Mouse (Mus musculus) intestine, postnatal 0 days (tissue): Measurements from ENCODE around the gene Pde11a. TPM values are rescaled to one million over a fixed set of nuclear protein-coding genes. Genes with fewer than 3 reads are reported as not detected.

ENCODE experiments used
- ATAC-seq: fragments of 200-750 bp; cut with Nextera tagmentation; 2 replicates; pipeline ENCODE4 v1.8.0; 2017; ENCODE audit warnings: mild to moderate bottlenecking, moderate TSS enrichment, moderate library complexity
- H3K27ac ChIP-seq: fragments of 300-500 bp; sonication (generic); 2 replicates; pipeline ENCODE4 v1.5.1; 2014; ENCODE audit warnings: mild to moderate bottlenecking, low read depth, low read length, moderate library complexity
- H3K27me3 ChIP-seq: fragments of 300-500 bp; sonication (generic); replicated peaks from 2 replicates; pipeline ENCODE4 v1.6.1; 2014; ENCODE audit warnings: low read length, mixed read lengths; ENCODE audit not compliant: control insufficient read depth, insufficient read depth
- H3K36me3 ChIP-seq: fragments of 300-500 bp; sonication (generic); 2 replicates; pipeline ENCODE4 v1.6.1; 2014; ENCODE audit warnings: mild to moderate bottlenecking, moderate library complexity; ENCODE audit not compliant: control insufficient read depth, insufficient read depth
- H3K4me1 ChIP-seq: fragments of 300-500 bp; sonication (generic); replicated peaks from 2 replicates; pipeline ENCODE4 v1.6.1; 2014; ENCODE audit warnings: antibody characterized with exemption, low read length, mixed read lengths; ENCODE audit not compliant: control insufficient read depth, insufficient read depth
- H3K4me2 ChIP-seq: fragments of 300-500 bp; sonication (generic); replicated peaks from 2 replicates; pipeline ENCODE4 v1.6.1; 2014; ENCODE audit warnings: low read depth, mild to moderate bottlenecking, moderate library complexity
- H3K4me3 ChIP-seq: fragments of 300-500 bp; sonication (generic); 2 replicates; pipeline ENCODE4 v1.5.1; 2014; ENCODE audit warnings: low read depth, low read length
- H3K9ac ChIP-seq: fragments of 300-500 bp; sonication (generic); 2 replicates; pipeline ENCODE4 v1.6.1; 2014; ENCODE audit warnings: mild to moderate bottlenecking, low read depth, low read length
- H3K9me3 ChIP-seq: fragments of 300-500 bp; sonication (generic); 2 replicates; pipeline ENCODE4 v1.6.1; 2016; ENCODE audit warnings: mixed run types; ENCODE audit not compliant: control insufficient read depth
- CTCF ChIP-seq: sonication (generic); IDR thresholded peaks from 2 replicates; pipeline ENCODE4 v1.5.1; 2016; ENCODE audit warnings: low read depth, mild to moderate bottlenecking, control low read depth, antibody characterized with exemption, moderate library complexity
- WGBS: fragments of 180-500 bp; shearing (Covaris S2); extraction: QIAGEN DNeasy Blood & Tissue Kit; methylation state at CpG from one replicate; pipeline ENCODE4 v1.1.7; 2014; 5-methylcytosine and 5-hydroxymethylcytosine counted together
- polyA plus RNA-seq: library from polyadenylated mRNA; unstranded; fragments of >200 nt; fragmentation: Nextera tagmentation; extraction: Ambion mirVana; gene quantifications from 2 replicates; pipeline ENCODE4 v1.2.1, GENCODE M21; 2015

Gene Pde11a
- polyA plus RNA-seq, 1 experiment from 2014 or later, result 0.17 TPM

DNA sequence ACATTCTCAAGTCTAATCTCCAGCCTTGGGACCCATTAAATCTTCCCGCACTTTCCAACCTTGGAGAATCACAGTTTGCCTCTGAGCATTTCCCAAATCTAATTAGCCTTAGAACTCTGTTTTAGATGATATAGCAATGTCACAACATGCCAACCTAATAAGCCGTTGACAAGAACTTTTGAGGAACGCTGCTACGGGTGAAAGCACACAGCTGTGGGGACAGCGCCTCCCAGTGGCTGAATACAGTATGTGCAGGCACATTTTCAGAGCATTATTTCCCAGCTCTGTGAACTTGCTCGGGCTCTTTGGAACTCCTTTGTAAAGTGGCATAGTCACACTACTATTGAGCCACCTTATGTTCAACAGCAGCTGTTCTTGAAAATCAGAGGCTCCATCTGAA, 223.8 kb downstream of the Pde11a start:
- H3K9ac ChIP-seq, result no peak overlapping the region
- TF ChIP-seq CTCF, result peak; percentile 93
- no peaks in the 10 kb centered on the region for H3K27me3 ChIP-seq
- 19% methylated on average over 6 of the region's 6 CpGs for WGBS
- H3K9me3 ChIP-seq, result no peaks in the 10 kb centered on the region
- H3K4me1 ChIP-seq, result no peaks in the 10 kb centered on the region
- H3K36me3 ChIP-seq, result no peaks in the 10 kb centered on the region
- no peak for ATAC-seq
- H3K4me3 ChIP-seq, result no peak overlapping the region
- H3K4me2 ChIP-seq, result no peak overlapping the region
- no peak overlapping the region for H3K27ac ChIP-seq

DNA sequence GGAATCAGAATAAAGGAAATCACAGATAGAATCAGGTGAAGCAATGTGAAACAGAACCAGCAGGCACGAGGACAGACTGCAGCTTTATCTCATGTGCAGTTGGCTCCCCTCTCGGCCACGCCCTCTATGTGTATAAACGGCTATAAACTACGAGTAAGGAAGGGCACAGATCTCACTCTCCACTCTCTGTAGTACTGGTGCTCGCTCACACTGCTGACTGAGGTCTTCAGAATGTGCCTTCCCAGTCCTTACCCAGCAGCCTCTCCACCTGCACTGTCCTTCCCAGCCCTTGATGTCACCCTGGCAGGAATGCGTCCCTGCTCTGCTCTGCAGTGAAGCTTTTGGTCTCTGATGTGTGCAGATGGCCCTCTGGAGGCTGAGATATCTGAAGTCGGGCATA, 228.9 kb downstream of the Pde11a start:
- Histone ChIP-seq H3K27me3 (no peaks in the 10 kb centered on the region), H3K36me3 (no peaks in the 10 kb centered on the region), H3K4me1 (no peaks in the 10 kb centered on the region), H3K4me2 (peak overlapping the region; percentile 54), H3K4me3 (no peak overlapping the region), H3K9ac (no peak overlapping the region), H3K27ac (no peak overlapping the region), H3K9me3 (no peaks in the 10 kb centered on the region)
- 9% methylated on average over 8 of the region's 8 CpGs for WGBS
- ATAC-seq, result peak; percentile 79
- TF ChIP-seq CTCF, result no peak

DNA sequence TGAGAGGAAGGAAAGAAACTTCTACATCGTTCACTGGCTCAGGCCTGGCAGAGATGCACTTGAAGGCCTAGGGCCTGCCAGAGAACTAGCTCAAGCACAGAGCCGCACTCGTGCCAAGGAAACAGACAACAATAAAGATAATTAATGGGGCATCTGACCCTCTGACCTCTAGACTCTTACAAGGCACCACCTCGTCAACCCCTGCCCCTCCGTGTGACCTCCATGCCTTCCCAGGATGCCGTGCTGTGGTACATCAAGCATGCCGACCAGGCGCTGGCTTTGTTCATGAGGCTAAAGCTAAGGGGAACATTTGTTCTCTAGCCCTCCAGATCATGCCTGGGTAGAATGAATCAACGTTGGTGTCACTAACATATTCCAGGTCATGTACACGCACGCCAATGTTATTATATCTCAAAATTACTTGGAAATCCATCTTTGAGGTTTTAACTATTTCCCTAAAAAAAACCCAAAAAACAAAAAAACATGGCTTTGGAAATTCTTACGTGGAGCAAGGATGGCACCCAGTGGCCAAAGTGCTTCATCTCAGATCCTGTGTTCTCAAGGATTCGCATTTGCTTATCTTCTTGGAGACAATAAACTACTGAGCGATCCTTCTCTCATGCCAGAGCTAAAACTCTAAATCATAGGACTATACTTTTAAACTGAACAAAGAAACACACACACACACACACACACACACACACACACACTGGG, 236.5 kb downstream of the Pde11a start:
- no peak overlapping the region for H3K27ac ChIP-seq
- 46% methylated on average over 14 of the region's 14 CpGs for WGBS

DNA sequence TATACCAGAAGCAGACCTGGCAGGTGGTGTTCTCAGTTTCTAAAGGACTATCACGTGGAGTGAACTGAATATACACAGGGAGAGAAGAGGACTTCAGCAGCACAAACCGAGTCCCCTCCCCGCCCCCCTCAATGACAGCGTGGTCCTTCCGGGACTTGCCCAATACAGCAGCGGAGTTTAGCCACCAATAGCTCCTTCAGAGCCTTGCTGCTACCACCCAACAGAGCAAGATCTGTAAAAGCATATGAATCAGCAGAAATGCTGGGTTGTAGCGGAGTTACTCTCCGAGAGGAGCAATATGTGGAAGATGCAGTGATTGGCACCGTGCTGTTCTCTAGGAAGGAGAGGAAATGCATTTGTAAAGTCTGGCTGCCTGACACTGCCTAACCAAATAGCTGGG, 238.0 kb downstream of the Pde11a start:
- Histone ChIP-seq H3K9ac (no peak overlapping the region), H3K36me3 (no peaks in the 10 kb centered on the region), H3K4me2 (no peak overlapping the region), H3K27ac (no peak overlapping the region), H3K27me3 (no peaks in the 10 kb centered on the region), H3K4me1 (no peaks in the 10 kb centered on the region), H3K9me3 (no peaks in the 10 kb centered on the region), H3K4me3 (no peak overlapping the region)
- ATAC-seq, result no peak
- TF ChIP-seq CTCF, result no peak
- WGBS, result 77% methylated on average over 9 of the region's 9 CpGs

More for the DNA sequence above, 236.5 kb downstream of the Pde11a start:
- H3K36me3 ChIP-seq, result no peaks in the 10 kb centered on the region
- no peaks in the 10 kb centered on the region for H3K4me1 ChIP-seq
- no peak overlapping the region for H3K4me3 ChIP-seq
- no peak overlapping the region for H3K9ac ChIP-seq
- no peak for ATAC-seq
- no peaks in the 10 kb centered on the region for H3K27me3 ChIP-seq
- no peak overlapping the region for H3K4me2 ChIP-seq
- no peaks in the 10 kb centered on the region for H3K9me3 ChIP-seq
- peak; percentile 61 for TF ChIP-seq CTCF

DNA sequence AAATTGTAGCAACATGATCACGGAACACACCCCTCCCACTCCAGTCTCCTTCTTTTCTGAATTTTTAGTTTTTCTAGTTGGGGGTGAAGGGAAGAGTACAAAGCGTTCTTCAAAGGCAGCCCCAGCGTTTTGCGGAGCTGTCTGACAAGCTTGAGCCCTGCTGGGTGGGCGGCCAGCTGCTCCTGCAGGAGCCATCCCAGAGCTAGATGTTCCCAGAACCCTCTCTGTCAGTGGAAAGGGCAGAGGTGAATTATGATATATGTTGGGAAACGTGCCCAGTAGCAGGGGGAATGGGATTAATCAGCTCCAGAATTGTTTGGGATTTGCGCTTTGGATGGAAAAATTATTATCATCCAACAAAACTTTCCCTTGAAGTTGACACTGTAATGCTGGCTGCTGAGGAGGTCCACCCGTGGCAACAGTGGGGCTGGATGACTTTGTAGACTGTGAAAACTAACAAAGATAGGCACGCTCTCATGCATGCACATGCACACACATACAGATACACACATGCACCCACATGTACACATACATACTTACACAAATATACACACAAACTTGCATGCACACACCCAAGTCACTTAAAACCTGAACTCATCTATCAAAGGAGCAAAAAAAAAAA, 238.7 kb downstream of the Pde11a start:
- no peak for ATAC-seq
- 59% methylated on average over 9 of the region's 9 CpGs for WGBS
- H3K27ac ChIP-seq, result no peak overlapping the region

DNA sequence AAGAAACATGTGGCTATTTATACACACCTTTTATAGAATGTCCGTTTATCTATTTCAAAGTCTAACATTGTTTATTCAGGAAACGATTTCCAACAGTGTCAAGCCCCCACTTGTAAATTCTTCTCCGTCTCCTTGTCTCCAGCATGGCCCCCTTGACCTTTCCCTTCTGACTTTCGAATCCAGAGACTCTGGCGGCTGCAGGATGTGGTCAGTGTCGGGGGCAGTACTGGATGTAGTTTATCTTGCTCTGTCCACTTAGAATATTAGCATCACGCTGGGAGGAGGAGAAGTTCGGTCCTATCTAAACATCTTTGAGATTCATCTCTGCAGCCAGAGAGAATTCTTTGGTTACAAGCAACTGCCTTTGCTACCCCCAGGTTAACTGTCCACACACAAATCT, 240.2 kb downstream of the Pde11a start:
- WGBS, result 25% methylated on average over 8 of the region's 8 CpGs
- Histone ChIP-seq H3K4me1 (no peaks in the 10 kb centered on the region), H3K27ac (no peak overlapping the region), H3K4me2 (no peak overlapping the region), H3K4me3 (no peak overlapping the region), H3K27me3 (no peaks in the 10 kb centered on the region), H3K9me3 (no peaks in the 10 kb centered on the region), H3K9ac (no peak overlapping the region), H3K36me3 (no peaks in the 10 kb centered on the region)
- no peak for TF ChIP-seq CTCF
- no peak for ATAC-seq

More for the DNA sequence above, 238.7 kb downstream of the Pde11a start:
- Histone ChIP-seq H3K36me3 (no peaks in the 10 kb centered on the region), H3K4me1 (no peaks in the 10 kb centered on the region), H3K4me2 (no peak overlapping the region), H3K4me3 (no peak overlapping the region), H3K27me3 (no peaks in the 10 kb centered on the region), H3K9ac (no peak overlapping the region), H3K9me3 (no peaks in the 10 kb centered on the region)
- TF ChIP-seq CTCF, result no peak
